Mouse (Mus musculus): ENCODE measurements around the gene Bmx.

Gene Bmx

DNA sequence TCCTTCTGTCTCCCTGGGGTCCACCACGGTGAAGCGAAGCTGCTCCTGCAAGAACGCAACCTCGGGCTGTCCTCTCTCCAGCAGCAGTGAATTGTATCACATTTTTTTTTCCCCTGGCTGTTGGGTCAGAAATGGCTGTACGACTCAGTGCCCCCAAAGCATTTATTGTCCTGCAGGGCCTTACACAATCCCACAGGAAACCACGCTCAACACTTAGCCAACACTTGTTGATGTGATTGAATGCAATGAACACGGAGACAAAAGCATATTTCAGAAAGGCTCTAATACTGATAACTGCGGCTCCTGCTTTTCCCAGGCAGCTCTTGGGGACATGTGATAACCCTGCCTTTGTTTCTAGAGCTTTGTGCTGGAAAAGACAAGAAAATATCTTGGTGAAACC lies at the start of gene Bmx:
Bmx (minus strand) TSS at position 137 of the 400 bp plus-strand sequence.
- no peak for DNase-seq

DNA sequence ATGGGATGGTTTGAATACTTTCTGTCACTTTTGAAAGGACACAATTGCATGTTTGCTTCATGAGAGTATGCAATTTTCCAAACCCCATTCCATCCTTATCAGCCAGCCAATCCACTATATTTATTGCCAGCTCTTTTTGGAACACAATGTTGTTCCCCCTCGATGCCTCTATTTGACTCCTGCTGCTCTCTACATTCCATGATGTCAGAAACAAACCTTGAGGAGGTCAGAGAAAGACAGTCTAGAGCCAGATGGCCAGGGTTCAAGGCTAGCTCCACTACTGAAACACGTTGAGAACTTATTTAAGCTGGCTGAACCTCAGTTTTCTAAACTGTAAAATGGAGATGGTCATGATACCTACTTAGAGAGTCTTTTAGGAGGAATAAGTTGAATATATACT lies 48.3 kb upstream of the Bmx start:
- DNase-seq, result no peak

DNA sequence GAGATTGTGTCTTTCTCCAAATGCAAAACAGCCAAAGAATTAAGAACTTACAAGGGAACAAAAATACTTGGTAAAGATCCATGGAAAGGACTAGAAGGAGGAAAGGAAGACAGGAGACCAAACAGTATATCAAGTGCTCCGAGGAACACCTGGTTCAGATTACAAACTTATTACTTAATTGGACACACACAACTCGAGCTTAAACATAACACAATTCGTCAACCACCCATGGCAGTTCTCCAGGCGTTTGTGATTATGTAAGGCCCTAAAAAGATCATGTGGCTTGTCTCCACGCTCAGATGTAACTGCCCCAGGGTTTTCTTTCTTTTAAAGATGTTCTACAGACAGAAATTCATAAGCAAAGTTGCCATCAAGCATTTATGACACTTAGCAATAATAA lies 33.2 kb upstream of the Bmx start:
- DNase-seq, result no peak

DNA sequence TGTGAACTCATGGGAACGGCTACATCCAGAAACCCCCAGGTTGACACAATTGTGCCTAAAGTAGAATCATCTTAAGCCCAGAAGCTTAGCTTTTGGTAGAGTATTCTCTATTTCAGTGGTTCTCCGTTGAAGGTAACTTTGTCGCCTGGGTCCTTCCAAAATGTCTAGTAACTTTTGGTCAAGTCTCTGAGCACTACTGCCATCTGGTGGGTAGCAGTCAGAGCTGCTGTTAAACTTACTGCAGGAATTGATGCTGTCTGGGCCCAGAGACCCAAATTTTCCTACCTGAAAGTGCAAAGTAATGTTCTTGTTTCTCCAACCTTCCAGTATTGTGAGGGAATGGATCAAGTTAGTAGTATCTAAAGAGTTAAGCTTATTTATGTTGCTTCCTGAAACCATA lies 29.1 kb upstream of the Bmx start:
- DNase-seq, result no peak

DNA sequence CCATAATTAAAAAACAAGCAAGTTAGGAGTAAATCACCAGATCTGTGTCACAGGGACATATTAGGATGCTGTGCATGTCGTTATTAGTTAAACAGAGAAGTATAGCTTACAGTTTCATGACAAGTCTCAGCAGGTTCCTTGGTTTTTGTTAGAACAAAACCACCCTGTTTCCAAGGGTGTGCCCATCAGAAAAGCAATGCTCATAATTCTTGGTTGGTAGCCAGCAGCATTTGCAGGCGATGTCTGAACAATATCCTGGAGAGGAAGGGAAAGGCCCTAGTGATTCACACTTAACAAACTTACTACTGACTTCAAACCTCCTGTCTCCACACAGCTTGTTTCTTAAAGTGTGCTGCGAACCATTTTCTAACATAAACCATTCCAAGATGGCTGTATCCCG lies 25.8 kb upstream of the Bmx start:
- DNase-seq, result no peak

DNA sequence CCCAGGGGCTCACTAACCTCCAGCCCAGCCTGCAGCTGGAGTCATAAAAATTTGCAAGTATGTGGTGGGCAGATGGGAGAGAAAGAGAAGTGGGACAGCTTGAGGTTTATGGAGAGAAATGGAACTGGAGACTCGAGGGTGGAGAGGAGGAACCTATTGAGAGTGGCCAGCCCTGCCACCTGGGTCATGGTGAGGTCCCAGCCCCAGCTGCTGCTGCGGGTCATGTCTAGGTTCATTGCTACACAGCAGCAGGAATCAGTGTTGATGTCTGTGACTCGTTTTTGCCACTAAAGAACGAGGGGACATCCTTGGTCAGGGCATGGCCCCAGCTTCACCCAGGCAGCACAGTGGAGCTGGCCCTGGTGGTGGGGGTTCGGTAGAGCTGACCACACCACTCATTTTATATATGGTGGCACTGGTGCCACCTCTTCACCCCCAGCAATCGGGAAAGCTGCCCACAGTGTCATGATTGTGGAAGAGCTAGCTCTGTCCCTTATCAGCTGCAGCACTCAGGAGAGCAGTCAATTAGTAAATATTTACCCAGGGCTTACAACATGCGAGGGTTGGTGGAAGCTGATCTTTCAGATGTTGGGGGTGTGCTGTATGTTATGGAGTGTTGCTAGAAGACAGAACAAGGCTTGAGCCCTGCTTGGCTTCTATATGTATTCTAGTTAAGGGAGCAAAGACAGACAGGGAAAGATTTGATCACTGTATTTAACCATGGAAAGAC lies 23.1 kb upstream of the Bmx start:
- DNase-seq, result no peak

DNA sequence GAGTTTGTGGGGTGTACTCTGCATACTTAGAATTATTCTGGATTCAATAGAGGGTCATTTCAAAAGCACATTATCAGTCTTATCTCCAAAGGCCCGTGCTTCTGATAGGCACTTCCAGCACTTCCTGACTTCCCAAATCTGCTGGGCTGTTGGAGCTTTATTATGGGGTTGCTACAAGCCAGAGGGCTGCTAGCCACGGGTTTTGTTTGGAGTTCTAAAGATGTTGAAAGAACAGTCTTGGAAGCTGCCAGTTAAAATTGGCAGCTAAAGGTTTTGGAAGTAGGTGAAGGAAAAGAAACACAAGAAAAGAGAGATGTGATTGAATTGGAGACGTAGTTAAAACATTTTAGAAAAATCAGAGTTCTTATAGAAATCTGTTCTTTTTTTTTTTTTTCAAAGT lies 17.5 kb upstream of the Bmx start:
- no peak for DNase-seq

DNA sequence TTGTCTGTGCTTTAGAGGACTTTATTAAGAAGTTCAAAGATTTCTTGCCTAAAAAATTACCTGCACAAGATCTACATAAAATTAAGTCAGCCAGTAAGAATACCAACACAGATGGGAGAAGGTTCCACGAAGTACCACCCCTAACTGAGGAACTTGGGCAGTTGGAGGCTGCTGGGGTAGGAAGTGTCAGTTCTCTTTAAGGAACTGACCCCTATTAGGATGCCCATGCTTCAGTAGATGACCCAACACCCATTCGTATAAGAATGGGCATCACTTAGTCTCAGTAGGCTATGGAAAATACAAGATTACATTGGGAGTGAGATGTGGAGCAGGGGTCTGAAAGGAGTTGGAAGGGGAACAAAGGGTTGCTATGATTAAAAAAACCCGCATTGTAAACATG lies 12.6 kb upstream of the Bmx start:
- no peak for DNase-seq

DNA sequence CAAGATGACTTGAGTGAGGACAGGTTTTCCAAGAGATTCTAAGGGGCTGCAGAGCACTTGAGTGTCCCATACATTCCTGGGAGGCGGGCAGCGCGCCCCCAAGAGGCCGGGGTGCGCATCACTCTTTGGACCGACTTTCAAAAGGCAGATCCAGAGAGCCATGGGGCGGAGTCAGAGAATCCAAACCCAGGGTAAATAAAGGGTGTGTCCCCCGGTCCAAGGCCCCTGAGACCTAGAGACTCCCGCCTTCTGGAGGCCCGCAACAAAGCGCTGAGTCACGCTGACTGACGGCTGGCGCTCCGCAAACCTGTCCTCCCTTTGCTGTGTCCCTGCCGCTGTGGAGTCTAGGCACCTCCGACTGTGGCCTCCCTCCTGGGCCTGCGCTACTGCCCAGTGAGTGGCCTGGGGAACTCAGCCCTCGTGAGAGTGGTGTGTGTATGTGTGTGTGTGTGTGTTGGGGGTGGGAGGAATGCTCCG lies 11.3 kb upstream of the Bmx start, which contains the start of gene Pir:
Pir (plus strand) TSS at position 87 of the 477 bp plus-strand sequence.
- peak; percentile 7 for DNase-seq

DNA sequence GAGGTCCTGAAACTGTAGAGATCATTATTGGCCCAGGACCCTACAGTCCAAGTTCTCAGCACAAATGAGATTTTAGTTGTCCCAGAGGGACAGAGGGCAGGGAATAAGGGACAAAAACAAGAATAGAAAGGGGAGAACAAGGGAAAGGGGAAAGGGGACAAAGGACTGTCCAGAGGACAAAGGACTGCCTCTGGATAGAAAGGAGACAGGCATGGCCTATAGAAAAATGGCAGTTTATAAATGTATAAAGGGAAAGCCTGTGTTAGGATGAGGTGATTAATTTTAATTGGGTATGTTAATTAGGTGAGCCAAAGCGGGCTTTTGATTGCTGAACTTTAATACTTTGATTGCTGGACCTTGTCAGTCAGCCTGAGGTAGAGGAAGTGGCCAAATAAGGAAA lies 6.9 kb upstream of the Bmx start:
- DNase-seq, result no peak

DNA sequence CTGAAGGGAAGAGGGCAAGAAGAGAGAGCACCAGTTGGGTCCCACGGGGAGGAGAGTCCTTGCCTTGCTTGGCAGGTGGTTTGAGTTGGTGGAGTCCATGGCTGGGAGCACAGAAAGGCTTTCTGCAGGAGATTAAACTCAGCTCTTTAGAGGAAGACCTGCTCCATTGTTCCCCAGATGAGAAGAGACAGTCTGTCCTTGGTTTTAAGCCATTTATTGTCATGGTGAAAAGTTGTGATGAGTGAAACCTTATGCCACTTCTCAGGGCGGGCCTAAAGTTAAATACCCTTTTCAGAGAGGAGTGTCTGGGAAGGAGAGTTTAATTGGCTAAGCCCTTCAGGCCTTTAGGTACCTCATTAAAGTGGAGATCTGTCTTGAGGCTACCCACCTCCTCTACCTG lies 4.3 kb upstream of the Bmx start:
- DNase-seq, result no peak

DNA sequence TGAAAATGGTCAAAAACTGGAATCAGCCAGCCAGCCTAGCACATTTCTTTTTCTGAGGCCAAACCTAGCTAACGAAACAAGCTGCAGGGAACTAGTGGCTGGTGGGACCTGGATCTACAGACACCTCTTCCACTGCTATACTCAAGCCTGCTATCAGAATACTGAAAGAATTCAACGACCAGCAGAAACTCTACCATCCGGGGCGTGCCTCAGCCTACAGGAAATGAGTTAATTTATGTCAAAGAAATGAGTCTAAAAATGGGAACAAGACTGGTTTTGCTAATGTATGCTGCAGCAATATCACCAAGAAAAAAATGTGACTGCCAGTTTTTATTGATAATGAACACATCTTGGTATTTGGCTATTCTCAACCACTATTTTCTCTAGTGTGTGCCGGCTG lies 669 bp upstream of the Bmx start:
- no peak for DNase-seq

DNA sequence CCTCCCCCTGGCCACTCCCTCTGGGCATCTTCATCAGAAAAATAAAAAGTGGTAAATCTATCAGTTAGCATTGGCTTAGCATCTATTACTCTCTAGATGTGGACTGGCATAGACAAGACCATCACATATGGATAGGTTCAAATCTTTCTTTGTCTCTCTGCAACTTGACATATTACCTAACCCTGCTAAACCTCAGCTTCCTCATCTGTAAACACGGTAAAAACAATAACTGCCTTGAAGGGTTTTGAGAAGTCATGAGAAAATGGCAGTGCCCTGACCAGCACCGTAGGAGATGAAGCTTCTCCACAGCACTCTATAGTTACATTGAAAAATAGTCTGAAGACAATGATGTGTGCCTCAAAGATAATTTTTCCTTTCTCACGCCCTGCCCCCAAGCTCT lies 1.5 kb downstream of the Bmx start:
- DNase-seq, result no peak

DNA sequence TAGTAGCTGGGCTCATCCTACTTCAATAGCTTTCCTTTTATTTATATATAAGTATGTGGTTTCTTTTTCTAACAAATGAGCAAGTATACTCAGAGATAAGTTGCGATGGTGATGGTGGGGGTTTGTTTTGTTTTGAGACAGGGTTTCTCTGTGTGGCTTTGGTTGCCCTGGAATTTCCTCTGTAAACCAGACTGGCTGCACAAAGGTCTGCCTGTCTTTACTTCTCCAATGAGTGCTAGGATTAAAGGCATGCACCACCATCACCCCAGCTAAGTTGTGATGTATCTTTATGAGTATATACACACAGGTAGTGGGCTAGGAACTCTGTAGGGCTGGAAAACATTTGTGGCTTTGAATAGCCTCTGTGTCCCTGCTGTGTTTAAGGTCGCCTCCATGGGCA lies 11.3 kb downstream of the Bmx start:
- no peak for DNase-seq

DNA sequence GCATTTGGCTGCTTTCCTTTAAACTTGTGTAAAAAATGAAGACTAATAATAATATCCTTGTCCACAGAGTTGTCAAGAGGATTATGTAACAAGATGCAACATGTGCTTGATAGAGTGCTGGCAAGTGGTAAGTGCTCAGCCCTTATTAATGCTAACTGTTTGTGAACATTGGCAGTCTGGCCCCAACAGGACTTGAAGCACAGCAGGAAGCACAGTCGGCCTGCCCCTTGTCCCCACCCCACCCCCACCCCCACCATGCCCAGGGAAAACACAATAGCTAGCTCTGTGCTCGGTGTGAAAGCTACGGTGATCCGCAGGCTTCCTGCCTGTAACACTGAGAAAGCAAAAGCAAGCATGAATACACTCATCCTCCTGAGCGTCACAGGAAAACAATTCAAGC lies 12.3 kb downstream of the Bmx start:
- no peak for DNase-seq

DNA sequence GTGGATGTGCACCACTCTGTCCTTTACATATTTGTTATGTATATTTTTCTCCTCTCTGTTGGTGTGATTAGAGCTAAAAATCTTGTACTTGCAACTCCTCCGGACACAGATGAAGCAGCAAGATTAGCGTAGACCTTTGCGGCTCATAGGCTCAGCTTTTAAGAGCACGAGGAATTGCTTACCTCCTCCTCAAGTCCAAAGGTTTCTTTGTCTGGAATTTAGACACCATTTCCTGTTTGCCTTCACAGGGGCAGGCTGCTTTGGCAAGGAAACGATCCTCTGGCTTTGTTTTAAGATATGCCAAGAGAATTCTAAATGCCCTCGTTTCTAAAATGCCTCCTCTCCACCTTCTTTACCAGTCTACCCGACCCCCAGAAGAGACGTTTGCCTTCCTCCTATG lies 24.6 kb downstream of the Bmx start:
- no peak for DNase-seq

DNA sequence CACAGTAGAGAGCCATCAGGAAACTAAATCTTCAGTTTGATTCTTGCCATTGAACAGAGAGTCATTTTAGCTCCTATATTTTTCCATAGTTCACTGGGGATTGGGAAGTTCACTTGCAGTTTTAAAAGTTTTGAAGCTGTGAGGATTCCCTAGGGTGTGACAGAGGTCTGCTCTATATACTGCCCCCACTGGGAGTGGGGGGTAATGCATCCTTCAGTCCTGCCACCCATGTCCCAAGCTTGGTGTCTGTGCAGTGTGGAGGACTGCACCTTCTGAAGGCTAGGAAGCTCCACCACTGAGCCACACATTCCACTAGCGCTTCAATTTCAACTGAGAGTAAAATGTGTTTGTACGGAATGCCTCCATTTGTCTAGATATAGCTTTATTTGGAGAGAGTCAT lies 36.0 kb downstream of the Bmx start:
- DNase-seq, result no peak

DNA sequence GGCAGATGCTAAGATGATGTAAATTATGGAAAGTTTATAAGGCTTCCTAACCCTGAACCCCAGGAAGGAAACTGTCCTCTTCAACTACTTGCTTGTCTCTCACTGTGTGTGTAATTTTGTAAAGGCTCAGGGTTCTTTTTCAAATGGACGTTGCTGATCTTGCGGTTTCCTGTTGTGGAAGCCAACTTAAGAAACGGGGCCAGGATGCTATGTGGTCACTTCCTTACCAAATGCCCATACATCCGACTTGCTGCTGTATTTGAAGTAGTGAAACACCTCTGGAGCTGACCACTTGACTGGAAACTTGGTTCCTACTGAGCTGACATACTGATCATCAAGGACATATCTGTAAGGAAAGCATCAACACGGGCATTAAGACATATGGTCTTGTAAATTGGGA lies 57.4 kb downstream of the Bmx start:
- DNase-seq, result no peak

DNA sequence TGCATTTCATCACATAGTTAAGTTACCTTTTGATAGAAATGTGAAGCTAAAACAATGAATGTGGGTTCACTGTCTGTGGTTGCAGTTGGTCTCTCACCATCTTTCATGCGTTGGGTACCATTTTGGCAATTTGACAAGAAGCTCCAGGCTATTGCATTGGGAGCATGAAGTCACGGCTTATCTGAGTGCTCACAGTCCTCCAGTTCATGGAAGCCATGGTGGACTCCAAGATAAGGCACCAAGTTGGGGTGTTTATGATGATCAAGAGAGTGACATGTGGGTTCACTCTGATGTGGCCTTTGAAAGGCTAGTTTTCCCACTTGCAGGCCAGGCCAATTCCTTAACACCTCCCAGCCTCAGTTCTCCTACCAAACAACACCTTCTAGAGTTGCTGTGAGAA lies 60.3 kb downstream of the Bmx start:
- no peak for DNase-seq

DNA sequence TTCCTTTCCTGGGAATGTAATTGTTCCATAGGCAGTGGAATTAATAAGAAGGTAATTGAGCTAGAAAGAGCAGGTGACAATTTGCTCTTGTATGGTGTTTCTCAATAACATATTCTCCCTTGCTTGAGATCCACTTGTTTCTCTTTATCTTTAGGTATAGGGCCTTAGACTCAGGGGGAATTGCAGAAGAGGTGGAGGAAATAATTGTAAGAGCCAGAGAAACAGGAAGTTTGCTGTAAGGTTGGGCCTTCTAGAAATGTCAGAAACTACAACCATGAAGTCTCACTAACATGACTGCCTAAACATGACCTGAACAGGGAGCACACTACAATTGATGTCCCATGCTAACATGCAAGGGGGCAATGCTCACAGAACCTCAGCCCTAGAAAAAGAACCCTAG lies 68.1 kb downstream of the Bmx start:
- no peak for DNase-seq

DNA sequence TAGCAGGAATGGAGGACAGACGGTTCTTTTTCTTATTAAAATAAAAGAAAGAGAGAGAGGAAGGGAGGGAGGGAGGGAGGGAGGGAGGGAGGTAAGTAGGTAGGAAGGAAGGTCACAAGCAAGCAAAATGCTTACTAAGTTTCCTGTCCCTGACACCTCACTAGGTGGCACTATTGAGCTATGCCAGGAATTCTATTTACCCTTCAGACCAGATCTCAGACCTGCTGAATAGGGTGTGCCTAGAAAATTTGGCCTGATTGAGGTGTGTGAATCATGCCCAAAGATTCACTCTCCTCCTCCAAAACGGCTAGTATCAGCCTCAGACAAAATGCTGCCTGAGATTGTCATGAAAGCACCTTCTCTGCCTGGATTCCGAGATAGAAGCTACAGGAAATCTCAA lies 74.1 kb downstream of the Bmx start:
- peak; percentile 36 for DNase-seq

DNA sequence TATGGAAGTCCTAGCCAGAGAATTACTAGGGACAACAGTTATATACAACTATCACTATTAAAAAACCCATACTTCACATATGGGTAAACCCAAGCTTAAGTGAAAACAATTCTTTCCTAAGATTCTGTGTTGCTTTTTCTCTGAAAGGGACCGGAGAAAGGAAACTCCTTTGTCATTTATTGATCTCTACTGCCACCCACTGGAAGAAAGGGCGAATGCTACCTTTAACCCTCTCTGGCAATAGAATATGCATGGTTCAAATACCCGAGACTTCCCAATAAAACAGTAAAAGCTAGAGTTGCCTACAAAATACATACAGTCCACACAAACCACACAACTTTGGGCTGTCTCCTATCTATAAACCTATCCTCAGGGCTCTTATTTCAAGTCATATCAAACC lies 78.2 kb downstream of the Bmx start:
- peak; percentile 38 for DNase-seq

DNA sequence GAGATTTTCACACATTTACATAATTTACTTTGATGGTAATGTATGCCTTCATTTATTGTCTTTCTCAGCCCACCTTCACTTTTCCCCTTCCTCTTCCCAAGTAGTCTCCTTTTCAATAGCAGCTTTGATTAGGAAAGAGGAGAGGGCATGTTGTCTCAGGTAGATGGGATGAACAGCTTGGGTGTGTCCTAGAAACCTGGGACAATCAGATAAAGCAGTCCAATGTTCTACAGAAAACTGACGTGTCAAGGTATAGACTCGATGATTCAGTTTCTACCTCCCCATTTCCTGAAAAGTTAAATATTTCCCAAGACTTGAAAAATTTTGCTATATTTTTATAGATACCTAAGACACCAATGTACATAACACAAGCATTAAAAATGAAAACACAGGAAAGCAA lies 79.1 kb downstream of the Bmx start:
- DNase-seq, result no peak

DNA sequence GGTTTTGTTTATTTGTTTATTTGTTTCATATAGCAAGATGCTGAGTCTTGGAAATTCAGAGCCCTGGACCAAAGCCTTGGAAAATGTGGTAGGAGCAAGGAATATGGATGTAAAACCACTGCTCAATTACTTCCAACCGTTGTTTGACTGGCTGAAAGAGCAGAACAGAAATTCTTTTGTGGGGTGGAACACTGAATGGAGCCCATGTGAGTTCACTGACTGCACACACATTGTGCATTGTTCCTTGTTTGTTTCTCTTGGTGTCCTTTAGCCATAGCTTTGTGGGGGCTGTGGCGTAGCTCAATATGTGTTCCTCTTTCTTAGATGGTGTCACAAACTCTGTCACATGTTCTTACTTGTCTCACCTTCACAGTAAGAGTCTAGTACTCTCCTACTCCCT lies 82.2 kb downstream of the Bmx start:
- DNase-seq, result no peak

DNA sequence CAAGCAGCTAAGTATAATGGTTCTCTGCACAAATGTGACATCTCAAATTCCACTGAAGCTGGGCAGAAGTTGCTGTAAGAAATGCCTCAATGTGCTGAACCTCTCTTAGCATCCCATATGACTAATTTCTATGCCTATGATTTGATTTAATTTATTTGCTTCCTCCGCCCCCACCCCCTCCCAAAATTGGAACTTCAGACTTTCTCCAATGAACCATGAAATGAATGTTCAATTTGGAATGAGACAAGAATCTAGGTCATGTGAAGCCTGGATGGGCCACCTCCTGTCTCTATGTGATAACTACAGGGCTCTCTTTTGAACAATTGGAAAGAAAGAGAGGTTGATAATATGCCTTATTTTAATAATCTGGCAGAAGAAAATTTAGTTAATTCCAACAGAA lies 82.7 kb downstream of the Bmx start:
- no peak for DNase-seq

DNA sequence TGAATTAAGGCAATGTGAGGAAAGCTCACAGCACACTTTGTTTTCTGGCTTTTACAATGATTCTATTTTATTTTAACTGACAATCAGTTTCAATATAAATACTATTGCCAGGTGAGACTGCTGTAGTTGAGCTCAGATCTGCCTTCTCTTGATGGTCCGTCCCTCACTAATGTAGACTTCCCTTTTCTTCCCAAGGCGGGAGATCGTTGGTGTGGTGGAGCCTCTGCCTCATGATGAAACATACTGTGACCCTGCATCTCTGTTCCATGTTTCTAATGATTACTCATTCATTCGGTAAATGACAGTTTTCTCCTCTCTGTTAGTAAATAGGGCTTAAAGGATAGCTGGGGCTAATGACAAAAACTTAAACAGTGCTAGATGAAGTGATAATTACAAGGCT lies 84.1 kb downstream of the Bmx start:
- DNase-seq, result no peak
